Mouse (Mus musculus) lung, embryonic 15.5 days (tissue): Measurements from ENCODE around the gene Rabep2. TPM values are rescaled to one million over a fixed set of nuclear protein-coding genes. Genes with fewer than 3 reads are reported as not detected.

Experiments
- ATAC-seq: fragments of 200-750 bp; cut with Nextera tagmentation; 2 replicates; pipeline ENCODE4 v1.8.0; 2017; ENCODE audit warnings: moderate number of reproducible peaks, borderline replicate concordance; ENCODE audit not compliant: low FRiP score, low TSS enrichment; ENCODE audit errors: extremely low read depth
- H3K27ac ChIP-seq: fragments of 300-500 bp; sonication (generic); 2 replicates; pipeline ENCODE4 v1.5.1; 2015; ENCODE audit warnings: moderate library complexity, mild to moderate bottlenecking, inconsistent platforms
- H3K27me3 ChIP-seq: fragments of 300-500 bp; sonication (generic); 2 replicates; pipeline ENCODE4 v1.6.1; 2015; ENCODE audit warnings: inconsistent platforms
- H3K36me3 ChIP-seq: fragments of 300-500 bp; sonication (generic); 2 replicates; pipeline ENCODE4 v1.6.1; 2015; ENCODE audit warnings: inconsistent platforms
- H3K4me1 ChIP-seq: fragments of 300-500 bp; sonication (generic); 2 replicates; pipeline ENCODE4 v1.6.1; 2015; ENCODE audit warnings: inconsistent platforms
- H3K4me2 ChIP-seq: fragments of 300-500 bp; sonication (generic); 2 replicates; pipeline ENCODE4 v1.6.1; 2015; ENCODE audit warnings: inconsistent platforms, mild to moderate bottlenecking, moderate library complexity
- H3K4me3 ChIP-seq: fragments of 300-500 bp; sonication (generic); 2 replicates; pipeline ENCODE4 v1.5.1; 2015; ENCODE audit warnings: mild to moderate bottlenecking, inconsistent platforms
- H3K9ac ChIP-seq: fragments of 300-500 bp; sonication (generic); 2 replicates; pipeline ENCODE4 v1.6.1; 2015; ENCODE audit warnings: inconsistent platforms
- H3K9me3 ChIP-seq: fragments of 300-500 bp; sonication (generic); 2 replicates; pipeline ENCODE4 v1.6.1; 2016; ENCODE audit warnings: inconsistent platforms
- WGBS: fragments of 180-500 bp; shearing (Covaris S2); methylation state at CpG from one replicate; pipeline ENCODE4 v1.1.7; 2015; 5-methylcytosine and 5-hydroxymethylcytosine counted together
- polyA plus RNA-seq: library from polyadenylated mRNA; unstranded; fragments of >200 nt; fragmentation: Nextera tagmentation; extraction: Ambion mirVana; gene quantifications from 2 replicates; pipeline ENCODE4 v1.2.1, GENCODE M21; 2015

Rabep2 gene
- polyA plus RNA-seq, 1 experiment from 2014 or later: 37.6 TPM

DNA sequence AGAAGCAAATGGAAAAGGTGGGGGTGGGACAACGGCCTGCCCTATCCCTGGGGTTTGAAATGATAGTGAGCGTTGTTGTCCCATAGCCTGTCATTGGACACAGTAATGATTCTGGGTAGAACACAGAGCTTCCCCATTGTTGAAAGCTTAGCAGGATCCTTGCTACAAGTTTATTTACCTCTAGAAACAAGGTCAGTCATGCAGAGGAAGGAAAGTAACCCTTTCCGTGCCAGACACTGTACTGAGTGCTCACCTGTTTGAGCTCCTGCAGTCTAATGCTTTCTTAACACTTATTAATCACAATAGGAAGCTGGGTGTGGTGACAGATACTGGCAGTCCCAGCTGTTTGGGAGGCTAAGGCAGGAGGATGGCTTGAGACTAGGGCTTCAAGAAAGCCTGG lies 7.2 kb downstream of the Rabep2 start:
- Histone ChIP-seq H3K4me2 (no peak overlapping the region), H3K36me3 (peaks cover 21% of the 10 kb centered on the region; the same call in 1 of the 2 replicates), H3K9ac (no peak overlapping the region), H3K27ac (no peak overlapping the region), H3K9me3 (no peaks in the 10 kb centered on the region), H3K4me3 (no peak overlapping the region), H3K27me3 (no peaks in the 10 kb centered on the region), H3K4me1 (no peaks in the 10 kb centered on the region)
- 80% methylated on average over 3 of the region's 3 CpGs for WGBS
- no peak for ATAC-seq

DNA sequence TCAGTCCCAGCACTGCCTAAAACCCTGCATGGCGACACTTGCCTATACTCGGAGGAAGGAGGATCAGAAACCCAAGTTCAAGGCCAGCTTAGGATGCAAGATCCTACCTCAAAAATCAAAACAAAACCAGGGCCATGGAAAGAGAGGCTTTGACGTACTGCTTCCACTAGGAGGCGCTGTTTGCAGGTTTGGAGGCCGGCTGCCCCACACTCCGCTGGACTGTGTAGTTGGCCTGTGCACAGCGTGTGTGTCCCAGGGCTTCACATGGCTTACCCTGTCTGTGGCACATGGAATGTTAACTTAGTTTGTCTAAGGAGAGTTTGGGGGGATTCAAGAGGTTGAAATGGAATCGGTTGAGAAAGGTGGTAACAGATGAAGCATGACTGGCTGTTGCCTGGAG lies 8.3 kb downstream of the Rabep2 start:
- Histone ChIP-seq H3K36me3 (peaks cover 26% of the 10 kb centered on the region; the same call in 1 of the 2 replicates), H3K27ac (no peak overlapping the region), H3K4me1 (no peaks in the 10 kb centered on the region), H3K27me3 (no peaks in the 10 kb centered on the region), H3K4me2 (no peak overlapping the region), H3K9me3 (no peaks in the 10 kb centered on the region), H3K9ac (no peak overlapping the region), H3K4me3 (no peak overlapping the region)
- 22% methylated on average over 8 of the region's 8 CpGs for WGBS
- ATAC-seq: no peak

DNA sequence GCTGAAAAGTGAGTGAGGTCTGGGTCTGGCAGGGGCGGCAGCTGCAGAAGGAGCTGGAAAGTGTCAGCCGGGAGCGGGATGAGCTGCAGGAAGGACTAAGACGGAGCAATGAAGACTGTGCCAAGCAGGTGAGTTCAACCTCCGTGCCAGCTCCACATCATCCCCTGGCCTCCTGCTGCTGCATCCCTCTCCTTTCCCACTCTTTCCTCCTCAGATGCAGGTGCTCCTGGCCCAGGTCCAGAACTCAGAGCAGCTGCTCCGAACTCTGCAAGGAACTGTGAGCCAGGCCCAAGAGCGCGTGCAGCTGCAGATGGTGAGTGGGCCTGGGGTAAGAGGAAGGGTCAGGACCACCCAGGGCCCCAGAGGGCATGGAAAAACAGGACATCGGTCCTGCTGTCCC lies 11.6 kb downstream of the Rabep2 start:
- Histone ChIP-seq H3K27me3 (no peaks in the 10 kb centered on the region), H3K4me2 (no peak overlapping the region), H3K27ac (no peak overlapping the region), H3K4me3 (no peak overlapping the region), H3K9ac (no peak overlapping the region), H3K36me3 (peaks cover 25% of the 10 kb centered on the region), H3K9me3 (no peaks in the 10 kb centered on the region), H3K4me1 (no peaks in the 10 kb centered on the region)
- no peak for ATAC-seq
- 78% methylated on average over 9 of the region's 9 CpGs for WGBS

DNA sequence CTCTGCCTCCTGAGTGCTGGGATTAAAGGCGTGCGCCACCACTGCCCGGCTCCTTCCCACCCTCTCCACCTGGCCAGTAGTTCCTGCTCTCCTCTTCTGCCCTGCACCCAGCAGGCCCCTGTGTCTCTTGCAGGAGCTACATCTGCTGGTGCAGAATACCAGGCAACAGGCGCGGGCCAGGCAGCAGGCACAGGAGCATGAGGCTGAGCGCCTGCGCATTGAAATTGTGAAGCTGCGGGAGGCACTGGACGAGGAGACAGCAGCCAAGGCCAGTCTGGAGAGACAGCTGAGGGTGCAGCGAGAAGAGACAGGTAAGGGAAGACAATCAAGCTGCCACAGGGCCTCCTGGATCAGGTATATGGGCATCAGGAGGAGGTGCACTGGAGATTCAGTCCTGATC lies 15.4 kb downstream of the Rabep2 start:
- H3K4me1 ChIP-seq: no peaks in the 10 kb centered on the region
- no peaks in the 10 kb centered on the region for H3K9me3 ChIP-seq
- no peak overlapping the region for H3K9ac ChIP-seq
- H3K27ac ChIP-seq: no peak overlapping the region
- H3K4me2 ChIP-seq: no peak overlapping the region
- H3K27me3 ChIP-seq: no peaks in the 10 kb centered on the region
- WGBS: 88% methylated on average over 10 of the region's 10 CpGs
- no peak overlapping the region for H3K4me3 ChIP-seq
- no peak for ATAC-seq
- H3K36me3 ChIP-seq: peaks cover 43% of the 10 kb centered on the region

DNA sequence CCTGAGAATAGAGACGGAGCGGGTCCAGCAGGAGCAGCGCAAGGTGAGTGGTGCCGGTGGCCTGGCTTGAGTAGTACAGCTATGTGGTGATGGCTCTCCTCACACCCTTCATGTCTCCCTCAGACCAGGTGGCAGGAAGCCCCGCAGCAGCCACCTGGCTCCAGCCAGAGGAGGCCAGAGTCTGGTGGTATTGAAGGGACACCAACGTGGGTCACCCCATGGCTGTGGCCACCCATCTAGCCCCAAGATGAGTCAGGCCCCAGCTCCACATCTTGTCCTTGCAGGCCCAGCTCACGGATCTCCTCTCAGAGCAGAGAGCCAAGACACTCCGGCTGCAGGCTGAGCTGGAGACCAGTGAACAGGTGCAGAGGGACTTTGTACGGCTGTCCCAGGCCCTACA lies 16.0 kb downstream of the Rabep2 start:
- no peak overlapping the region for H3K9ac ChIP-seq
- ATAC-seq: no peak
- 90% methylated on average over 9 of the region's 9 CpGs for WGBS
- no peak overlapping the region for H3K4me2 ChIP-seq
- H3K27me3 ChIP-seq: no peaks in the 10 kb centered on the region
- H3K4me1 ChIP-seq: no peaks in the 10 kb centered on the region
- H3K4me3 ChIP-seq: no peak overlapping the region
- no peak overlapping the region for H3K27ac ChIP-seq
- H3K9me3 ChIP-seq: no peaks in the 10 kb centered on the region
- peaks cover 43% of the 10 kb centered on the region for H3K36me3 ChIP-seq

DNA sequence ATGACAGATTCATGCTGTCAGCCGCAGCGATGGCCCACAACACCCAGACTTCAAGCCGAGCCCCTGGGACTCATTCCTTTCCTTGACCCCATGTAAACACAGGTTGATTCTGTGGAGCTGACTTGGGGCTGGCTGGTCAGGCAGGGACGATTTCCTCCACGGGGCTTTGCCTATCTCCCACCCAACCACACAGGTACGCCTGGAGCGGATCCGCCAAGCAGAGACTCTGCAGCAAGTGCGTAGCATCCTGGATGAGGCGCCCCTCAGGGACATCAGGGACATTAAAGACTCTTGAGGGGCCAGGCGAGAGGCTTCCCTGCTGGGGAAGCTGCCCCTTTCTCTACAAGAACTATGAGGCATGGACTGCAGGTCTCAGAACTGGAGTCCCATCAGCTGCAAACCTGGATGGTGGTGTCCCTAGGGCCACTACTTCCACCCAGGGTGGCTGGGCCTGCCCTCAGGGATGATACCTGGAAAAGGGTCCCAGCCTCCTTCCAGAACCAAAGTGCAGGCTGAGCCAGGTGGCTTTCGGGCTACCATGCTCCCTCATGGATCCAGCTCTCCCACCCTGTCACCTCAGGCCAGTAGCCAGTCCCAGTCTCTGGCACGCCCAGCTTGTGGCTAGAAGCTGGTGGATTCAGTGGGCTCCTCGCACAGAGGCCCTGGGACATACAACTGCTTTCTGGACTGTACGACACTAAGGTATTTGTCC lies 16.7 kb downstream of the Rabep2 start:
- WGBS: 91% methylated on average over 15 of the region's 15 CpGs

DNA sequence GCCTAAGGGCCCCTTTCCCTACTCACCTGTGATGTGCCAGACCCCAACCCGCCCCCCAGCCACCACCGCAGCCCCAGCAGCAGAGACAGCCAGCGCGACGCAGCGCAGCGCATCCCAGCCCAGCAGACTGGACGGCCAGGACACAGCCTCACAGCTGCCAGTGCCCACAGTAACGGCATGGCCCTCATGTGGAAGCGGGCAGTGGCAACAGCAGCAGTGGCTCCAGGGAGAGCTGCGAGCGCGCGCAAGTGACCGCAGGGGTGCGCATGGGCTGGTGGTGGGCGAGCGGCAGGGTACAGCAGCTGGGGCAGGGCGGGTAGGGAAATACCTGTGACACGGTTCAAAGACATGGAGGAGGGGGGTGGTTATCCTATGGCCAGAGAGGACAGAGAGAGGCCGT lies 17.7 kb downstream of the Rabep2 start:
- Histone ChIP-seq H3K4me2 (no peak overlapping the region), H3K36me3 (peaks cover 37% of the 10 kb centered on the region), H3K9me3 (no peaks in the 10 kb centered on the region), H3K4me3 (no peak overlapping the region), H3K27me3 (no peaks in the 10 kb centered on the region), H3K4me1 (no peaks in the 10 kb centered on the region), H3K27ac (no peak overlapping the region), H3K9ac (no peak overlapping the region)
- no peak for ATAC-seq
- WGBS: 89% methylated on average over 21 of the region's 21 CpGs

More for the DNA sequence above, 16.7 kb downstream of the Rabep2 start:
- H3K4me3 ChIP-seq: no peak overlapping the region
- no peak for ATAC-seq
- no peak overlapping the region for H3K4me2 ChIP-seq
- no peaks in the 10 kb centered on the region for H3K27me3 ChIP-seq
- no peaks in the 10 kb centered on the region for H3K9me3 ChIP-seq
- no peak overlapping the region for H3K9ac ChIP-seq
- H3K27ac ChIP-seq: no peak overlapping the region
- H3K36me3 ChIP-seq: peaks cover 40% of the 10 kb centered on the region
- H3K4me1 ChIP-seq: no peaks in the 10 kb centered on the region

DNA sequence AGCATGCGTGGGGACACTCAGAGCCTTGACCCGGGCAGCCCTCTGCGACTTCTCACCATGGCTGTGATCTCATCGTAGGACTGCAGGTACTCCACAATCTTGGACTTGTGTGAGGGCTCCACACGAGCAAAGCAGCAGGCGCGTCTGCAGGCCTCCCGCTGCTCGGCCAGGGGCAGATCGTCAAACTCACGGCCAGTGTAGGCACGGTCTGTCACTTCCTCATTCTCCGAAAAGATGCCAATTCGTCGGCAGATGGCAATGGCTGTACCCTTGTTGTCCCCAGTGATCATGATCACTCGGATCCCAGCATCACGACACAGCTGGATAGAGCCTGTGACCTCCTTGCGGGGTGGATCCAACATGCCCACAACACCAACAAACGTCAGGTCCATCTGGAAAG lies 19.9 kb downstream of the Rabep2 start:
- Histone ChIP-seq H3K36me3 (peaks cover 31% of the 10 kb centered on the region), H3K4me1 (no peaks in the 10 kb centered on the region), H3K9me3 (no peaks in the 10 kb centered on the region), H3K4me3 (no peak overlapping the region), H3K4me2 (no peak overlapping the region), H3K27ac (no peak overlapping the region), H3K9ac (no peak overlapping the region), H3K27me3 (no peaks in the 10 kb centered on the region)
- no peak for ATAC-seq
- WGBS: 88% methylated on average over 19 of the region's 19 CpGs

DNA sequence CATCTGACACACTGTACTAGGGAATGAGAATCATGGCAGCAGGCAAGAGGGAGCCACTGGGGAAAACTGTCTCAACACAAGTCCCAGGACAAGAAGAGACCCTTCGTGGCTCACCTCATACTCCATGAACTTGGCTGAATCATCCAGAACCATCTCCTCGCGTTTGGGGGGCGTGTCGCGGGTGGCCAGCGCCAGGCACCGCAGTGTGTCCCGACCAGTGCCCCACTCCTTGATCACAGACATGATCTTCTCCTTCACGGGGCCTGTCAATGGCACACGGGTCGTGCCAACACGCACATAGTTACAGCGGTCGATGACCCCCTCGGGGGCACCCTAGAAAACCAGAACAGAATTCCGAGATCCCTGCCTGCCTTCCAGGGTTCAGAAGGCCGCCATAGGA lies 21.4 kb downstream of the Rabep2 start:
- Histone ChIP-seq H3K27ac (no peak overlapping the region), H3K4me1 (no peaks in the 10 kb centered on the region), H3K9ac (no peak overlapping the region), H3K36me3 (peaks cover 19% of the 10 kb centered on the region), H3K9me3 (no peaks in the 10 kb centered on the region), H3K4me2 (no peak overlapping the region), H3K4me3 (no peak overlapping the region), H3K27me3 (no peaks in the 10 kb centered on the region)
- 87% methylated on average over 18 of the region's 18 CpGs for WGBS
- ATAC-seq: no peak

DNA sequence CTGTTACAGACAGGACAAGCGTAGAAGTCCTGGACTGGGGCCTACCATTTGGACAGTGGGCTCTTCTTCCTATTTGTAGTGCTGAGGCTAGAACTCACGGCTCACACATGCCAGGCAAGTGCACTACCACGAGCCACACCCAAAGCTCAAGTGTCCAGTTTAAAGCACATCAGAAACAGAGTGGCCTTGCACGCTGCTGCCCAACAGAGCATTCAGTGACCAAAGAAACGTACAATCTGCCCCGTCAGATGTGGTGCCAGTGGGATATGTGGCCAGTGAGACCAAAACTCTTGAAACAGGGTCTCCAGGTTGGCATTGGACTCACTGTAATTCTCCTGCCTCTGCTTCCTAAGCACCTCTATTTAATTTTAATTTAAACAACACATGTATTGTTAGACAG lies 22.1 kb downstream of the Rabep2 start:
- Histone ChIP-seq H3K27me3 (no peaks in the 10 kb centered on the region), H3K36me3 (peaks cover 12% of the 10 kb centered on the region), H3K9me3 (no peaks in the 10 kb centered on the region), H3K4me2 (no peak overlapping the region), H3K4me3 (no peak overlapping the region), H3K9ac (no peak overlapping the region), H3K4me1 (no peaks in the 10 kb centered on the region), H3K27ac (no peak overlapping the region)
- 88% methylated on average over 6 of the region's 6 CpGs for WGBS
- no peak for ATAC-seq

DNA sequence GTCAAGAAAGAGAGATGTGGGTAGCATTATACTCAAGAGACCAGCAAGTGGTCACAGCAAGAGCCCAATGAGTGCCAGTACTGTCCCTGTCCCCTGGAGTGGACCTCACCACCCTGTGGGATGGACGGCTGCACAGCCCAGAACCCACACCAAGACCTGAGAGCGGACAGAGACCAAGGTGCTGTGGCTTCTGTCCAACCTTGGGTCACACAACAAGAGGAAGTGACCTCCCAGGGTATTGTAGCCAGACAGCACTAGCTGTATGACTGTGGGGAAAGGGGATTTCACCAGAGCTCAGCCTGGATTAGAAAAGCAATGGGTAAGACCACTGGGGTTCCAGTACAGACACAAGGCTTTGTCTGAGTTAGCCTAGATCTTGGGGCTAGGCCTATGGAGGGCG lies 23.7 kb downstream of the Rabep2 start:
- 90% methylated on average over 3 of the region's 3 CpGs for WGBS
- Histone ChIP-seq H3K4me3 (no peak overlapping the region), H3K9ac (no peak overlapping the region), H3K4me2 (no peak overlapping the region), H3K36me3 (peaks cover 6% of the 10 kb centered on the region; the same call in 1 of the 2 replicates), H3K27ac (no peak overlapping the region), H3K9me3 (no peaks in the 10 kb centered on the region), H3K4me1 (no peaks in the 10 kb centered on the region), H3K27me3 (no peaks in the 10 kb centered on the region)
- ATAC-seq: no peak

DNA sequence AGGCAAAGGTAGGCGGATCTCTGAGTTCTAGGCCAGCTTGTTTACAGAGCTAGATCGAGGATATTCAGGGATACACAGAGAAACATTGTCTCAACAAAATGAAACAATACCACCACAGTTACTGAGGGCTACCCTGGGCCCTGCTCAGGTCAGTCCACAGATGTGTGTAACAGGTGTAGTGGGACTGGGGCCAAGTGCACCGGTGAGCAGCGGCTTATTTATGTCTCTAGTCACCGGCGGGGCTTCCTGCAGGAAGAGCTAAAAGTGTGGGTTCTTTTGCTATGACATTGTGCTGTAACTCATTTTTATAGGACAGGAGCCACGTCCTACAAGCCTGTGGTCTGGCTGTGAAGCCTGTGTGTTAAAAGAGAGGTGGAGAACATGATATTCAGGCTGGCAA lies 25.3 kb downstream of the Rabep2 start:
- no peaks in the 10 kb centered on the region for H3K27me3 ChIP-seq
- H3K4me2 ChIP-seq: no peak overlapping the region
- H3K9me3 ChIP-seq: no peaks in the 10 kb centered on the region
- H3K9ac ChIP-seq: no peak overlapping the region
- H3K27ac ChIP-seq: no peak overlapping the region
- H3K4me1 ChIP-seq: no peaks in the 10 kb centered on the region
- WGBS: 43% methylated on average over 7 of the region's 7 CpGs
- no peak overlapping the region for H3K4me3 ChIP-seq
- H3K36me3 ChIP-seq: no peaks in the 10 kb centered on the region
- no peak for ATAC-seq

DNA sequence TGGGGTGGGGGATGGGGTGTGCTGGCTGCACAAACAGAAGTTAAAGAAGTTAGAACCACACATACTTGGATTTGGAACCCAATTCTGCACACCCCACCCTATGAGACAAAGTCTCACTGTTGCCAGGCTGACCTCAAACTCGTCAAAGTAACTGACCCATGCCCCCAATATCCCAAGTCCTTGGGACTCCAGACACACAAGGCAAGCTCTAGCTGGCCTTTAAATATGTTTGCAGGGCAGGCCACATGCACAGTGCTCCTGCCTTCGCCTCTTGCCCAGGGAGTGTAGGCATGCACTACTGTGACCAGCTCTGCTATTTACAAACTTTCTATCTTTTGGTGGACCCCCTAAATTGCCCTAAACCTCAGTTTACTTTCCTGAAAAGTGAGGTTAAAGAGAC lies 26.7 kb downstream of the Rabep2 start:
- WGBS: 73% methylated on average over 2 of the region's 2 CpGs
- no peaks in the 10 kb centered on the region for H3K36me3 ChIP-seq

More for the DNA sequence above, 26.7 kb downstream of the Rabep2 start:
- Histone ChIP-seq H3K27ac (no peak overlapping the region), H3K4me2 (no peak overlapping the region), H3K4me3 (no peak overlapping the region), H3K9ac (no peak overlapping the region), H3K4me1 (no peaks in the 10 kb centered on the region), H3K9me3 (no peaks in the 10 kb centered on the region), H3K27me3 (no peaks in the 10 kb centered on the region)
- ATAC-seq: no peak
